Mouse (Mus musculus) liver, embryonic 15.5 days (tissue): ENCODE results near the gene Kank2. TPM values are rescaled to one million over a fixed set of nuclear protein-coding genes. Genes with fewer than 3 reads are reported as not detected.
"Not testable (repeated sequence)": the region's sequence is repeated elsewhere in the genome, so short reads cannot be mapped to it uniquely, and the experiment has no call there.

Experiments used
- ATAC-seq: fragments of 200-750 bp; cut with Nextera tagmentation; 2 replicates; pipeline ENCODE4 v1.8.0; 2017; ENCODE audit warnings: moderate number of reproducible peaks, mild to moderate bottlenecking, moderate library complexity; ENCODE audit not compliant: insufficient read depth
- H3K27ac ChIP-seq: fragments of 300-500 bp; sonication (generic); replicated peaks from 2 replicates; pipeline ENCODE4 v1.5.1; 2015; ENCODE audit warnings: mild to moderate bottlenecking, inconsistent platforms
- H3K27me3 ChIP-seq: fragments of 300-500 bp; sonication (generic); 2 replicates; pipeline ENCODE4 v1.6.1; 2015; ENCODE audit warnings: mild to moderate bottlenecking, inconsistent platforms
- H3K36me3 ChIP-seq: fragments of 300-500 bp; sonication (generic); replicated peaks from 2 replicates; pipeline ENCODE4 v1.6.1; 2015; ENCODE audit warnings: moderate library complexity, mild to moderate bottlenecking, inconsistent platforms
- H3K4me1 ChIP-seq: fragments of 300-500 bp; sonication (generic); replicated peaks from 2 replicates; pipeline ENCODE4 v1.6.1; 2015; ENCODE audit warnings: inconsistent platforms
- H3K4me2 ChIP-seq: fragments of 300-500 bp; sonication (generic); 2 replicates; pipeline ENCODE4 v1.6.1; 2015; ENCODE audit warnings: moderate library complexity, mild to moderate bottlenecking, inconsistent platforms
- H3K4me3 ChIP-seq: fragments of 300-500 bp; sonication (generic); replicated peaks from 2 replicates; pipeline ENCODE4 v1.5.1; 2015; ENCODE audit warnings: mild to moderate bottlenecking, inconsistent platforms
- H3K9ac ChIP-seq: fragments of 300-500 bp; sonication (generic); 2 replicates; pipeline ENCODE4 v1.6.1; 2015; ENCODE audit warnings: moderate library complexity, mild to moderate bottlenecking, inconsistent platforms
- H3K9me3 ChIP-seq: fragments of 300-500 bp; sonication (generic); replicated peaks from 2 replicates; pipeline ENCODE4 v1.6.1; 2016; ENCODE audit warnings: inconsistent platforms
- WGBS: fragments of 180-500 bp; shearing (Covaris S2); methylation state at CpG from one replicate; pipeline ENCODE4 v1.1.7; 2015; ENCODE audit warnings: mixed read lengths; ENCODE audit not compliant: insufficient replicate concordance; 5-methylcytosine and 5-hydroxymethylcytosine counted together
- polyA plus RNA-seq: library from polyadenylated mRNA; unstranded; fragments of >200 nt; fragmentation: Nextera tagmentation; extraction: Ambion mirVana; gene quantifications from 2 replicates; pipeline ENCODE4 v1.2.1, GENCODE M21; 2015

Kank2 gene
- polyA plus RNA-seq, 1 experiment from 2014 or later = 4.8 TPM

DNA sequence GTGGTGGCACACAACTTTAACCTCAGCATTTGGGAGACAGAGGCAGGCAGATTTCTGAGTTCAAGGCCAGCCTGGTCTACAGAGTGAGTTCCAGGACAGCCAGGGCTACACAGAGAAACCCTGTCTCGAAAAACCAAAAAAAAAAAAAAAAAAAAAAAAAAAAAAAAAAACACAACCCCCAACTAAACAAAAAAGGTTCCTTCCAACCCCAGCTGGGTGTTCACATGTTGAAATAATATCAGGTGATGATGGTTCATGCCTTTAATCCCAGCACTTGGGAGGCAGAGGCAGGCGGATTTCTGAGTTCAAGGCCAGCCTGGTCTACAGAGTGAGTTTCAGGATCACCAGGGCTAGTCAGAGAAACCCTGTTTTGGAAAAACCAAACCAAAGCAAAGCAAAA is 12.2 kb downstream of the Kank2 start:
- H3K4me3 ChIP-seq, H3K27ac ChIP-seq, H3K36me3 ChIP-seq, H3K4me2 ChIP-seq, H3K4me1 ChIP-seq, ATAC-seq, H3K9me3 ChIP-seq, H3K27me3 ChIP-seq, H3K9ac ChIP-seq: not testable (repeated sequence)
- WGBS = 37% methylated on average over 2 of the region's 2 CpGs

DNA sequence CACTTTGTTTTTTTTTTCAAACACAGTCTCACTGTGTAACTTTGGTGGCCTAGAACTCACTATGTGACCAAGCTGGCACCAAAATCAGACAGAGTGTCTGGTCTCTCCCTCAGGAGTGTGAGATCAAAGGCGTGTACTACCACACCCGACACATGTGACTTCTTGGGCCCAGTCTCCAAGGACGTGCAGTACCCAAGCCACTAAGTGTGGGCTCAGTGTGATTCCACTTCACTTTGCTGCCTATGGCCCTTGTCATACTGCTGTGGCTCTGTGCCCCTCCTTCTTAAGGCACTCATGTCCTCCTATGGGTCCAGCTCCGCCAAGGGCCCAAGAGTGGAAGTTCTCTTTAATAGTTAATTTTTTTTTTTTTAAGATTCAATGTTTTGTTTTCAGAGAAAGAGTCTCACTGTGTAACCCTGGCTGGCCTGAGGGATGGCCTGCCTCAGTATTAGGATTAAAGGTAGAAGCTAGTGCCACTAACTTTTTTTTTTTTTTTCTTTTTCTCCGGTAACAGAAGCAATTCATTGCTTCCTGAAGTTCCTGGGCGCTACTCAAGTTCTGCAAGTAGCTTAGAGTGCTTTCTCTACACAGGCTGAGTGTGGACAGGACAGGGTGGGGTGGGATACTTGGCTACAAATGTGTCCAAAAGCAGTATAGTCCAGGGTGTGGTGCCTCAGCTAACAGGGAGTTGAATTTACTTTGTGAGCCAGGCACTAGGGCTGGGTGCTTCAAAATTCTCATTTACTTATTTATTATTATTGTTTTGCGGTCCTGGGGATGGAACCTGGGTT is 13.8 kb downstream of the Kank2 start:
- no peaks in the 10 kb centered on the region for H3K9me3 ChIP-seq
- H3K4me2 ChIP-seq = no peak overlapping the region
- H3K9ac ChIP-seq = no peak overlapping the region
- H3K36me3 ChIP-seq = peaks cover 15% of the 10 kb centered on the region
- WGBS = 61% methylated on average over 7 of the region's 7 CpGs
- ATAC-seq = no peak
- no peaks in the 10 kb centered on the region for H3K27me3 ChIP-seq
- H3K27ac ChIP-seq = no peak overlapping the region
- H3K4me1 ChIP-seq = 0 out of 2 replicates have a peak, but pooled peaks cover 3% of the 10 kb centered on the region
- no peak overlapping the region for H3K4me3 ChIP-seq

DNA sequence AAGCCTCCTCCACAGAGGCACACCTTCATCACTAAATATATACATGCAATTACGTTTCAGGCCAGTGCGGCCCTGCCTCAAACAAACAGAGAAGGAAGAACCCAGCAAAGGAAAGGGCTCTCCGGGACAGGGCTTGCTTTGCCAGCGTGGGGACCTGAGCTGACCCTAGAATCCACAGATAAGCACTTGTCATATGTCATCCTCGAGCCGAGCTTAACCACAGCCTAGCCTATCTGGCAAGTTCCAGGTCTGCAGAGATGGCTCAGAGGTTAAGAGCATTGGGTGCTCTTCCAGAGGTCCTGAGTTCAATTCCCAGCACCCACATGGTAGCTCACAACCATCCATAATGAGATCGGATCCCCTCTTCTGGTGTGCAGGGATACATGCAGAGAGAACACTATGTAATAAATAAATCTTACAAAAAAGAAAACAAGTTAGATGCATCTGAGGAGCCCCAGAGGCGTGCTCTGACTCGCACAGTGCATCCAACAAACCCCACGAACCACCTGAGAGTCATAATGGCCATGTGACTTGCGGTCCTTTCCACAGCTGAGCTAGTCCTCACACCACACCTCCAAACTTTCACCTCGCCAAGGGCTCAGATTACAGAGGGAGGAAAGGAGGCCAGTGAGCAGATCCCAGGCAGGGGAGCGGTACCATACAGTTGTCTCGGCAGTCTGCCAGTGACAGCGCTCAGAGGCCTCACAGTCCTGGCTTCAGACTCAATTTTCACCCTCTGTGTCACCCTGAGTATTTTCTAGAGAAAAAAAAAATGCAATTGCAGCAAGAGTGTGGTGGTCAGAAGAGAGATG is 16.7 kb downstream of the Kank2 start:
- Histone ChIP-seq H3K4me3 (no peak overlapping the region), H3K27ac (no peak overlapping the region), H3K9me3 (no peaks in the 10 kb centered on the region), H3K4me1 (0 out of 2 replicates have a peak, but pooled peaks cover 3% of the 10 kb centered on the region), H3K9ac (no peak overlapping the region), H3K27me3 (no peaks in the 10 kb centered on the region), H3K4me2 (no peak overlapping the region), H3K36me3 (peaks cover 35% of the 10 kb centered on the region)
- ATAC-seq = no peak
- 57% methylated on average over 15 of the region's 15 CpGs for WGBS

DNA sequence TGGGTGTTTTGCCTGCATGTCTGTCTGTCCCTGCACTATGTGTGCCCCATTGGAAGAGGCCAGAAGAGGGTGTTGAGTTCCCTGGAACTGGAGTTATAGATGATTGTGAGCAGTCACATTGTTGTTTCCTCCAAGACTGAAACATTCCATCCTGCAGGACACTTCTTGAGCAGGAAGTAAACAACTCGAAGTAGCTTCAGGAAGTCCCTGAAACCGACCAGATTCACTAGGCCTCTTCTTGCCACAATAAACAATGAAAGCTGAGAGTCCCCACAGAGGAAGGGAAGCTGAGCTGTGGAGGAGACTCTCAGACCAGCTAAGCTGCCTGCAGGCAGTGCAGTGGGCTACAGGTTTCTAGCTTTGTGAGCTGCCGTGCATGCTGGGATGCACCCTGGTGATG is 20.8 kb downstream of the Kank2 start:
- Histone ChIP-seq H3K9me3 (no peaks in the 10 kb centered on the region), H3K4me3 (no peak overlapping the region), H3K36me3 (peaks cover 42% of the 10 kb centered on the region), H3K27me3 (no peaks in the 10 kb centered on the region), H3K27ac (no peak overlapping the region), H3K4me1 (no peaks in the 10 kb centered on the region), H3K9ac (no peak overlapping the region), H3K4me2 (no peak overlapping the region)
- WGBS = 50% methylated on average over 3 of the region's 3 CpGs
- no peak for ATAC-seq

- H3K27ac ChIP-seq = no peak overlapping the region
- H3K4me1 ChIP-seq = no peaks in the 10 kb centered on the region
- H3K4me3 ChIP-seq = no peak overlapping the region
- no peak overlapping the region for H3K9ac ChIP-seq
- H3K9me3 ChIP-seq = no peaks in the 10 kb centered on the region
- no peaks in the 10 kb centered on the region for H3K27me3 ChIP-seq
- H3K36me3 ChIP-seq = peaks cover 39% of the 10 kb centered on the region
- 85% methylated on average over 16 of the region's 16 CpGs for WGBS
- no peak overlapping the region for H3K4me2 ChIP-seq
- ATAC-seq = no peak
These were observed 24.2 kb downstream of the Kank2 start for GRCm38 (mm10) chr9:21774353-21774752.

GRCm38 (mm10) chr9:21773396-21773795 is 25.1 kb downstream of the Kank2 start:
- not testable (repeated sequence) for H3K27ac ChIP-seq, H3K9me3 ChIP-seq, H3K4me3 ChIP-seq, ATAC-seq, H3K27me3 ChIP-seq, H3K4me1 ChIP-seq, H3K9ac ChIP-seq, H3K4me2 ChIP-seq
- 68% methylated on average over 5 of the region's 5 CpGs for WGBS
- peaks cover 33% of the 10 kb centered on the region for H3K36me3 ChIP-seq

- peaks cover 13% of the 10 kb centered on the region for H3K36me3 ChIP-seq
- H3K9me3 ChIP-seq = no peaks in the 10 kb centered on the region
- no peak overlapping the region for H3K4me2 ChIP-seq
- H3K9ac ChIP-seq = no peak overlapping the region
- 77% methylated on average over 26 of the region's 26 CpGs for whole genome bisulfite sequencing
- no peak overlapping the region for H3K4me3 ChIP-seq
- no peak for ATAC-seq
- H3K27ac ChIP-seq = no peak overlapping the region
- no peaks in the 10 kb centered on the region for H3K27me3 ChIP-seq
- no peaks in the 10 kb centered on the region for H3K4me1 ChIP-seq
These were observed 28.9 kb downstream of the Kank2 start for GRCm38 (mm10) chr9:21769558-21770183.

DNA sequence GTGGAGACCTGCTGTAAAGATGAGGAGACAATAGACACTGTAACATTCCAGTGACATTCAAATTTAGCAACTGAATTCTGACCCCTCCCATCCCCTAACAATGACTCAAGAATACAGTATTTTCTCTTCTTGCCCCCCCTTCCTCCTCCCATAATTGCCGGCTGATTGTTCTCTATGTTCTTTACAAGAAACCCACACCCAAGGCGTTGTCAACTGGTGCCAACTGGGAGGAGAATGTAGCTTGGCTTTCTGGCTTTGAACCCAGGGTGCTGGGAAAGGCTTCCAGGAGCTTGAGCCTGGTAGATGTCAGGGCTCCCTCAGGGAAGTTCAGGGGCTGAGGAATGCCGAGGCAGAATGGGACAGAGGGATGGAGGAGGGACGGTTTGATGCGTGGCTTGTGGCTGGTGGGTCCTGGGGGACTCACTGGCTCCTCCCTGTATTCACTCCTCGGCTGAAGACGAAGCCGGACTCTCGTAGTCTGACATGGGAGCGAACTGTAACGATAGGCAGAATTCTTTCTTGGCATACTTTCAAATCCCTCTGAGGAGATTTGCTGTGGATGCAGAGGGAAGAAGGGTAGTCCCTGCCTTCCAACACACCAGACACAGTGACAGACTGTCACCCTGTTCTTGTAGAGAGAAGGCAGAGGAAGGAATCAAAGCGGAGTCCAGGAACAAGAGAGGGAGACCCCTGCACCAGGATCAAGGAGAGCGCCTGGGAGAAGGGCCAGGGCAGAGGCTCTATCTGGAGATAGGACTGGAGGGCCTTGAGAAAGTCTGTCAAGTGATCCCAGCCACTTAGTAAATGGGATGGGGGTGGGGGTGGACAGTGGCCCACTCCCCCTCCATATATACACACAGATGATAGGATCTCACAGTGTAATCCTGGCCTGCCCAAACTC is 29.8 kb downstream of the Kank2 start:
- Histone ChIP-seq H3K4me1 (no peaks in the 10 kb centered on the region; the same call in 1 of the 2 replicates), H3K4me2 (no peak overlapping the region), H3K36me3 (peaks cover 13% of the 10 kb centered on the region), H3K9ac (no peak overlapping the region), H3K4me3 (no peak overlapping the region), H3K27me3 (no peaks in the 10 kb centered on the region), H3K27ac (no peak overlapping the region), H3K9me3 (no peaks in the 10 kb centered on the region)
- no peak for ATAC-seq
- 73% methylated on average over 13 of the region's 13 CpGs for WGBS

GRCm38 (mm10) chr9:21767896-21768295 is 30.6 kb downstream of the Kank2 start:
- no peak overlapping the region for H3K4me2 ChIP-seq
- H3K27ac ChIP-seq = no peak overlapping the region
- WGBS = 74% methylated on average over 11 of the region's 11 CpGs
- no peaks in the 10 kb centered on the region; the same call in 1 of the 2 replicates for H3K4me1 ChIP-seq
- H3K9ac ChIP-seq = no peak overlapping the region
- H3K27me3 ChIP-seq = no peaks in the 10 kb centered on the region
- ATAC-seq = no peak
- H3K9me3 ChIP-seq = no peaks in the 10 kb centered on the region
- H3K36me3 ChIP-seq = peaks cover 13% of the 10 kb centered on the region
- no peak overlapping the region for H3K4me3 ChIP-seq

DNA sequence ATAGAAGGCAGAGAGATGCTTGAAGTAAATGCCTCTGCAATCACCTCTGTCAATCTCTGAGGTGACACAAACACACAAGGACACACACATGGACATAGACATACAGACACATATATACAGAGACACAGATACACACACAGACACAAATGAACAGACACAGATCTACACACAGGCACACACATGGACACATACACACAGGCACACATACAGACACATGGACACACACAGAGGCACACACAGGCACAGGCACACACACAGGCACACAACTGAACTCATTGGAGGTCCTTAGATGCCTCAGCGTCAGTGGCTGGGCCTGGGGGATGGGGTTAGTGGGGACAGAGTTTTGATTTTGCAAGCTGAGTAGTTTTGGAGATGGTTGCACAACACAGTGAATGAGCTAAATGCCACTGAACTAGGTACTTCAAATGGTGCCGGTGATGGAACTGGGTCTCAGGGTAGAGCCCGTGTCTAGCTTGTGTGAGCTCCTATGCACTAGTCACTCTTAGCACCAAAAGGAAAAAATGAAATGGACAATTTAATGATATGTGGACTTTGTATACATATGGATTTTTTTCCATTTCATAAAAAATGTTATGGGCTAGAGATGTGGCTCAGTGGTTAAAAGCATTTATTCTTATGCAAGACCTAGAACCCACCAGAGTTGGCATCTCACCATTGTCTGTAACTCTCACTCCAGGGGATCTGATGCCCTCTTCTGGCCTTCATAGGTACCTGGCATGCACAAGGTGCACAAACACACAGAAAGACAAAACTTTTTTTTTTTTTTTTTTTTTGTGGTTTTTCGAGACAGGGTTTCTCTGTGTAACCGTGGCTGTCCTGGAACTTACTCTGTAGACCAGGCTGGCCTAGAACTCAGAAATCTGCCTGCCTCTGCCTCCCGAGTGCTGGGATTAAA is 34.2 kb downstream of the Kank2 start:
- Histone ChIP-seq H3K9me3 (no peaks in the 10 kb centered on the region), H3K27me3 (no peaks in the 10 kb centered on the region), H3K4me2 (no peak overlapping the region), H3K27ac (no peak overlapping the region), H3K36me3 (no peaks in the 10 kb centered on the region; the same call in 1 of the 2 replicates), H3K4me3 (no peak overlapping the region), H3K9ac (no peak overlapping the region), H3K4me1 (peaks cover 25% of the 10 kb centered on the region)
- no peak for ATAC-seq
- 68% methylated on average over 6 of the region's 6 CpGs for WGBS
